Mouse (Mus musculus): ENCODE measurements around the gene Tnpo1.
A peak's percentile ranks its signal among the peaks of the same experiment; 100 is the strongest.
"Not testable (repeated sequence)": the region's sequence is repeated elsewhere in the genome, so short reads cannot be mapped to it uniquely, and the experiment has no call there.

Gene Tnpo1

GRCm38 (mm10) chr13:98816981-98817660, 109.1 kb downstream of the Tnpo1 start:
- not testable (repeated sequence) for DNase-seq

- no peak for DNase-seq
These were observed 109.6 kb downstream of the Tnpo1 start for GRCm38 (mm10) chr13:98816571-98816970.

GRCm38 (mm10) chr13:98815147-98815785, 110.9 kb downstream of the Tnpo1 start, which contains the start of gene Fcho2:
Fcho2 (minus strand) TSS chr13:98815449.
- DNase-seq = peak; percentile 92 to 94

GRCm38 (mm10) chr13:98814275-98815040, 111.7 kb downstream of the Tnpo1 start:
- DNase-seq = peak; percentile 43 to 46

GRCm38 (mm10) chr13:98813596-98814274, 112.4 kb downstream of the Tnpo1 start:
- DNase-seq = no peak

GRCm38 (mm10) chr13:98813167-98813566, 113.0 kb downstream of the Tnpo1 start:
- no peak for DNase-seq

- DNase-seq = no peak
These were observed 113.9 kb downstream of the Tnpo1 start for GRCm38 (mm10) chr13:98812285-98812684.

- DNase-seq = no peak
These were observed 116.0 kb downstream of the Tnpo1 start for GRCm38 (mm10) chr13:98810143-98810542.

GRCm38 (mm10) chr13:98809087-98809486, 117.1 kb downstream of the Tnpo1 start:
- no peak for DNase-seq

- no peak for DNase-seq
These were observed 121.7 kb downstream of the Tnpo1 start for GRCm38 (mm10) chr13:98804480-98804879.

GRCm38 (mm10) chr13:98803699-98804098, 122.5 kb downstream of the Tnpo1 start:
- no peak for DNase-seq

- no peak for DNase-seq
These were observed 123.2 kb downstream of the Tnpo1 start for GRCm38 (mm10) chr13:98802957-98803356.

- no peak for DNase-seq
These were observed 130.7 kb downstream of the Tnpo1 start for GRCm38 (mm10) chr13:98795511-98795910.

- no peak for DNase-seq
These were observed 133.3 kb downstream of the Tnpo1 start for GRCm38 (mm10) chr13:98792864-98793263.

- DNase-seq = no peak
These were observed 134.5 kb downstream of the Tnpo1 start for GRCm38 (mm10) chr13:98791693-98792092.

All from cerebellum, postnatal 36 days (tissue).